Mouse (Mus musculus) olfactory bulb, adult 2 months (tissue): Measurements from ENCODE around the gene Lrrc75b. TPM values are rescaled to one million over a fixed set of nuclear protein-coding genes. Genes with fewer than 3 reads are reported as not detected.
"Not testable (repeated sequence)": the region's sequence is repeated elsewhere in the genome, so short reads cannot be mapped to it uniquely, and the experiment has no call there.

Source experiments
- H3K27ac ChIP-seq: fragments of 200-500 bp; 2 replicates; pipeline ENCODE4 v1.5.1; 2012; ENCODE audit warnings: low read depth, low read length; ENCODE audit not compliant: insufficient read depth
- H3K4me1 ChIP-seq: fragments of 200-500 bp; 2 replicates; pipeline ENCODE4 v1.6.1; 2012; ENCODE audit warnings: low read length; ENCODE audit not compliant: control insufficient read depth, insufficient read depth
- H3K4me3 ChIP-seq: fragments of 200-500 bp; 2 replicates; pipeline ENCODE4 v1.5.1; 2012; ENCODE audit warnings: mild to moderate bottlenecking, low read depth, low read length, moderate library complexity; ENCODE audit not compliant: insufficient read depth
- CTCF ChIP-seq: fragments of 200-500 bp; IDR thresholded peaks from 2 replicates; pipeline ENCODE4 v1.5.1; 2012; ENCODE audit warnings: low read depth, mild to moderate bottlenecking, low read length, moderate library complexity; ENCODE audit not compliant: insufficient read depth
- POLR2A ChIP-seq: fragments of 200-500 bp; IDR thresholded peaks from 2 replicates; pipeline ENCODE4 v1.6.1; 2012; ENCODE audit warnings: mild to moderate bottlenecking, low read depth, low read length, moderate library complexity; ENCODE audit not compliant: insufficient read depth
- WGBS: fragments of 180-500 bp; shearing (Covaris S2); methylation state at CpG from one replicate; pipeline ENCODE4 v1.1.7; 2018; 5-methylcytosine and 5-hydroxymethylcytosine counted together
- polyA plus RNA-seq: library from polyadenylated mRNA; stranded (reverse); fragments of >200 nt; gene quantifications from 2 replicates; pipeline ENCODE4 v1.2.4, GENCODE M21; 2012; ENCODE audit warnings: low replicate concordance; ENCODE audit not compliant: missing spikeins, insufficient read depth, insufficient read length

The Lrrc75b gene
- polyA plus RNA-seq, 1 experiment = not detected

DNA sequence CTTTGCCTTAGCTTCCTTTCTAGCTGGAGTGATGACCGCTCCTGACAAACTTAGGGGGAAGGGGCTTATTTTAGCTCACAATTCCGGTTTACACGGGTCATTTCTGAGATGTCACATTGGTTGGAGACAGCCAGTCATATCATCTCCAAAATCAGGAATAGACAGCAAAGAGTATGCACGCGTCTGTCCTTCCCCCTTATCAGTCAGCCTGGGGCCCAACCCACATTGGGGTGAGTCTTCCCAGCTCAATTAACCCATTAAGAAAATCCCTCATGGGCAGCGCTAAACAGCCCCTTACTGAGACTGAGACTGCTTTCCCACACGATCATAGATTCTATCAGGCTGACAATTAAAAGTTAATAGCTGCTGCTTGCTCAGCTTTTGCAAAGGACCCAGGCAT, 45.8 kb downstream of the Lrrc75b start:
- Histone ChIP-seq H3K4me1 (peaks cover 4% of the 10 kb centered on the region; the same call in 1 of the 2 replicates), H3K27ac (no peak overlapping the region), H3K4me3 (no peak overlapping the region)
- 84% methylated on average over 7 of the region's 7 CpGs for WGBS
- TF ChIP-seq POLR2A (no peak), CTCF (no peak)

DNA sequence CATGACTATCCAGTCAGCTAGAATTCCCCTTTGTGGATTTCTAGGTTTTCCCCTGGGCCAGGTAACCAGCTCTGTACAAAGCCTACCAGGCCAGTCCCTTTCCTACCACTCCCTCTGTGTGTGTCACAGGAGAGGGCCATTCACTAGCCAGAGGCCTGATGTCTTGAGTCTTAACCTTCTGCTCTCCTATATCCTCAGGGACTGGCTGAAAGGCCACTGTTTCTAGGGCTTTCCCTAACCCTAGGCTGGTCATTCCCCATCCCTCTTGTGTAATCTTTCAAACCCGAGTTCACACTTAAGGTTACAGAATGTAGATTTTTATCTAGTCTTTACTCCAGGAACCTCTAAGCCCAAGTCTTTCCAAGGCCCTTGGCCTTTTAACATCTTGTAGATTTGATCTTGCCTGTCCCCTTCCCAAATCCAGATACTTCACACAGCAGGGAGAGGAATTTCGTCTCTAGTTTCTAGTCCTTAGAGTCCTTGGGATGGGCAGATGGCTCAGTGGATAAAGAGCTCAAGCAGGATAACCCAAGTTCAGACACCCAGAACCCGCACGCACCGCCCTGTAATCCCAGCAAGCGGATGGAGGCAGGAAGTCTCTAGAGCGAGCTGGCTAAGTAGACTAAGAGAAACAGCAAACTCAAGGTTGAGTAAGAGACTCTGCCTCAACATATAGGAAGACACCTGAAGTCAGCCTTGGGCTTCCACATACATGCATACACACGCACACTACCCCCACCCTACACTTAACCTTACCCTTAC, 46.6 kb downstream of the Lrrc75b start:
- H3K4me1 ChIP-seq = no peaks in the 10 kb centered on the region
- no peak overlapping the region for H3K4me3 ChIP-seq
- TF ChIP-seq POLR2A = no peak
- TF ChIP-seq CTCF = no peak
- WGBS = 94% methylated on average over 8 of the region's 8 CpGs
- no peak overlapping the region for H3K27ac ChIP-seq

DNA sequence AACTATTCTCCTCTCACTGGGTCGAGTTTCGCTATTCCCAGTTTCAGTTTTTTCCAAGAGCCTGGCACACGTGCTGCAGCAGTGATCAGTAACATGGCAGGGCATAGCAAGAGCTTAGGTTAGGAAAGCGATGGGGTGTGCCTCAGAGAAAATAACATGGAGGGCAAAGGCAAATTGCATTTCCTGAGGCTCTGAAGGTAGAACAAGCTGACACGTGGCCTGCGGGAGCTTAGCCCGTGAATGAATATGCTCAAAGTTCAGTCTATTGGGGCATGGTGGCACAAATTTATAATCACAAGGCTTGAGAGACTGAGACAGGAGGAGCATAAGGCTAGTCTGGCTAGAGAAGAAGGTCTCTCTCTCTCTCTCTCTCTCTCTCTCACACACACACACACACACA, 47.3 kb downstream of the Lrrc75b start:
- WGBS = 84% methylated on average over 7 of the region's 7 CpGs
- no peak overlapping the region for H3K27ac ChIP-seq
- H3K4me1 ChIP-seq = no peaks in the 10 kb centered on the region
- no peak overlapping the region for H3K4me3 ChIP-seq
- no peak for TF ChIP-seq CTCF
- TF ChIP-seq POLR2A = no peak

DNA sequence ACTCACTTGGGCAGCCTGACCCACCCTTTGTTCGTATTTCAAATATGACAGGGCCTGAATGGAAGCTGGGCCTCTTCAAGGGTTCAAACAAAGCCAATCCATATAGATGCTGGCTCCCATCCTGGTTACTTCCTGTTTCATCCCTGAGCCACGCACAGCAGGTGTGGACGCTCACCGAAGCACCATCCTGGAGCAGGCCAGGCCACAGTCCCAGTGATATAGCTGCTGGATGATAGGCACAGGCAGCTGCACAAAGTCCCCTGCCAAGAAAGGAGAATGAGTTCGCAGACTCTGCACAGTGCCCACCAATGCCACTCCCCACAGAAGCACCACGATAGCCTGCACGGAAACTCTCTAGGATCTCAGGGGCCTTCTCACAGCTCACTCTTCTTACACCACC, 48.2 kb downstream of the Lrrc75b start:
- WGBS = 89% methylated on average over 7 of the region's 7 CpGs
- no peak overlapping the region for H3K27ac ChIP-seq
- no peak for TF ChIP-seq POLR2A
- no peak for TF ChIP-seq CTCF
- H3K4me1 ChIP-seq = no peaks in the 10 kb centered on the region
- no peak overlapping the region for H3K4me3 ChIP-seq

DNA sequence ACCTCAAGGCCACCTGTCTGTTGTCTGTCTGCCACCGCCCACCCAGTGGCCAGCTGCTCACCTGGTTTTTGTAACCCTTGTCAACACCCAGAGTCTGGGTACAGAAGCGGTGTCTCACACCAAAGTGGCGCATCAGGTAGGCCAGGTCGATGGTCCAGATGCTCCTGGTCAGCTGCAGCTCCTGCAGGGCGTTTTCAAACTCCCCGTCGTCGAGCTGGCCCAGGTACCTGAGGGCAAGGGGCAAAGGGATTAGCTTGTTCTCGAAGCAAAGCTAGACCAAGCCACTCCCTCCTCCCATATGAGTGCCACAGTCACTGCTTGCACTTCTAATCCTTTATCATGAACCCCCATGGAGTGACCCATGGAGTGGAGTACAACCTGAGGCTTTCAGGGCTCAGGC, 49.1 kb downstream of the Lrrc75b start:
- Histone ChIP-seq H3K27ac (no peak overlapping the region), H3K4me1 (no peaks in the 10 kb centered on the region), H3K4me3 (no peak overlapping the region)
- 93% methylated on average over 9 of the region's 9 CpGs for WGBS
- TF ChIP-seq CTCF (no peak), POLR2A (no peak)

DNA sequence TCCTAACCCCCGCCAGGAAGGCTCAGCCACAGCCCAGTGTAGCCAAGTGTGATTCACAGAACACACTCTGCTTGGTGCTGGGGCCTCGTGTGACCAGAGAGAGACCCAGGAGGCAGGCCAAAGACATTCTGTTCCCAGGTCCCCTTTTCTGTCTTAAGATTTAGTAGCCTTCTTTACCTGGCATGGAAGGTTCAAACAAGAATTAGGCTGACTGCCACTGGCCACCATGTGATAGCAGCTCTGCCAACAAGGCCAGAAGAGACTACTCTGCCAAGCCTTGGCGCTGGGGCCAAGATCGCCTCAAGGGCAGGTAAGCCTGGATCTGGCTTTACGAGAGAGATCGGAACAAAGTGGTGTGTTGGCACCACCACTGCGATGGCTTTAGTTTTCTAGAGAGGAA, 49.7 kb downstream of the Lrrc75b start:
- TF ChIP-seq POLR2A = no peak
- peak; percentile 16; the same call in 1 of the 2 replicates for TF ChIP-seq CTCF
- Histone ChIP-seq H3K4me3 (no peak overlapping the region), H3K27ac (no peak overlapping the region), H3K4me1 (no peaks in the 10 kb centered on the region)
- 70% methylated on average over 7 of the region's 7 CpGs for WGBS

DNA sequence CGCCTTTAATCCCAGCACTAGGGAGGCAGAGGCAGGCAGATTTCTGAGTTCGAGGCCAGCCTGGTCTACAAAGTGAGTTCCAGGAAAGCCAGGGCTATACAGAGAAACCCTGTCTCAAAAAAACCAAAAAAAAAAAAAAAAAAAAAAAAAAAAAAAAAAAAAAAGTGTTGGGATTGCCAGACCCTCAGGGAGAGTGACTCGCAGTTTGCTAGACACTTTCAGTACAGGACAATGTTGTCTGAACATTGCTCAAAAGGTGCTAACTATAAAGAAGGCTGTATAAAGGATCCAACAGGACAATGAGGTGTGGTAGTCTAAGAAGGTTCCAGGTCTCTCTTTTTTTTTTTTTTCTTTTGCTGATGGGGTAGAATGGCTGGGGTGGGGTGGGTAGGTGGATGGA, 54.2 kb downstream of the Lrrc75b start:
- H3K27ac ChIP-seq, H3K4me1 ChIP-seq, H3K4me3 ChIP-seq: not testable (repeated sequence)
- WGBS = 97% methylated on average over 3 of the region's 3 CpGs

DNA sequence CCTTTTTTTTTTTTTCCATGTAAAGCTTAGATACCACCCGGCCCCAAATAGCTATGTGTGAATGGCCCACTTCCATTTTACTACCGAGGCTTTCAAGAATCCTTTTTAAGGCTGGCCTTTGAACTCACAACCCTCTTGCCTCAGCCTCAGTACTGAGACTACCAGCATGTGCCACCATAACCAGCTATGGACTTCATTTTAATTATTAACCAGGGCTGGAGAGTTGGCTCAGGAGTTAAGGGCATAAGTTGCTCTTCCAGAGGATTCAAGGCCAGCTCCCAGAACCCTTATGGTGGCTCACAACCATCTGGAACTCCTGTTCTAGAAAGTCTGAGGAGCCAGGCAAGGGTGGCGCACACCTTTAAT, 55.0 kb downstream of the Lrrc75b start:
- Histone ChIP-seq H3K4me3 (no peak overlapping the region), H3K27ac (no peak overlapping the region), H3K4me1 (no peaks in the 10 kb centered on the region)
- WGBS = 79% methylated on average over 3 of the region's 3 CpGs
- TF ChIP-seq CTCF = no peak
- no peak for TF ChIP-seq POLR2A

DNA sequence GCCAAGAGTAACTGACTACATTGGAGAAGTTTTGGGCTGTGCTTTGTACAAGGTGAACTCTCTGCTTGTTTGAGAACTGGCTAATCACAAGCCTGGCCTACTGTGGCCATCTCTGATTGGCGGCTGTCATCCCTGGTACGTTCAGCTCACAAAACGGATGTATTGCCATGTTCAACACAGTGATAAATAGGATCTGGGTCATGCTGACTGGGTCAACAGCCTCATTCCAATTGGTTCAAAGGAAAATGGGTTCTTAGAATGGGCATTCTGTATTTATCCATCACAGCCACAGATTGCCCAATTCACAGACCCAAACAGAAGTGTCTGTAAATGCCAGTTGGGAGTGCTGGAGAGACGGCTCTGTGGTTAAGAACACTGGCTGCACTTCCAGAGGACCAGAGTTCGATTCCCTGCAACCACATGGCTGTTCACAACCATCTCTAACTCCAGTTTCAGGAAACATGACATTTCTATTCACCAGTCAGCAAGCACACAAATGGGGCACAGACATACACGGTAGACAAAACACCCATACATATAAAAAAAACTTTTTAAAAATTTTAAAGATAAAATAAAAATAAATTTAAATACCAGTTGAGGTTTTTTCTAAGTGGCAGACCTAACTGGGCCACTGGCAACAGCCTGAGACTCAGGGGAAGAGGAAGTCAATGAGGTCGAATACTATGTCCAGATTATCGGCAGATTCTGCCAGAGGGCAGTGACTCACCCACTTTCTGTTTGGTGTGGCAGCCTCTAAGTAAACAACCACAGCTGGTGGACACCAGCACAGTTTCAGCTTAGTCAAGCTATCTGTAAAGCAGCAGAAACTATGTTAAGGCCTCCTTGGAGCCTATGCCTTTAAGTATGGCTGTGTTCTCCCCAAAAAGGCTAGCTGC, 55.6 kb downstream of the Lrrc75b start:
- no peaks in the 10 kb centered on the region for H3K4me1 ChIP-seq
- H3K4me3 ChIP-seq = no peak overlapping the region
- no peak overlapping the region for H3K27ac ChIP-seq
- WGBS = 86% methylated on average over 8 of the region's 8 CpGs
- TF ChIP-seq POLR2A (no peak), CTCF (no peak)

DNA sequence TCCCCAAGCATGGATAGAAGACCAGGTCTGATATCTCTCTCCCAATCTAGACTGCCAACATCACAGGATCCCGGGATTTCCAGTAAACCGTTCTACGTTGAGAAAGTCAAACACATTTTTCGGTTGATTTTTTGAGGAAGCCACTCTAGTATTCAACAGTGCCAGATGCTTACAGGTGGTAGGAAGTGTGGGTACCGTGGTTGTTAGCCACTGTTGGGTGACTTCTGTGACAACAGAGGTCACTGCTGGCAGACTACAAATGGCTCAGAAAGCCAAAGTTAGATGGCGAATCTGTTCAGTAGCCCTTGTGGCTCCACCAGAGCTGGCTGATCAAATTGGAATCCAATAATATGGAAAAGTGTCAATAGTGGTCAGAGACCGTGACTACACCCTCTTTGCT, 56.4 kb downstream of the Lrrc75b start:
- WGBS = 96% methylated on average over 7 of the region's 7 CpGs
- H3K4me3 ChIP-seq = no peak overlapping the region
- H3K4me1 ChIP-seq = no peaks in the 10 kb centered on the region
- TF ChIP-seq CTCF = no peak
- TF ChIP-seq POLR2A = no peak
- no peak overlapping the region for H3K27ac ChIP-seq
